Mouse (Mus musculus) adrenal gland, adult 2 months (tissue): Measurements from ENCODE around the gene Defb41. TPM values are rescaled to one million over a fixed set of nuclear protein-coding genes. Genes with fewer than 3 reads are reported as not detected.
"Not testable (repeated sequence)": the region's sequence is repeated elsewhere in the genome, so short reads cannot be mapped to it uniquely, and the experiment has no call there.

ENCODE experiments used
- DNase-seq: peaks from one replicate; pipeline ENCODE4 v3.0.0; 2021
- long read RNA-seq: library from polyadenylated mRNA; stranded (forward); transcript quantifications from one replicate; pipeline ENCODE4 v2.0.0, GENCODE M21; 2021
- polyA plus RNA-seq: library from polyadenylated mRNA; depleted of rRNA; stranded (reverse); fragments of >200 nt; gene quantifications from 2 replicates; pipeline ENCODE4 v1.2.3, GENCODE M21; 2012; rRNA removed
- total RNA-seq, 2 experiments: library from RNA; stranded (reverse); gene quantifications; 2 replicates each; pipeline ENCODE4 v1.2.3; 2021

Defb41 gene
- total RNA-seq (not detected), polyA plus RNA-seq (not detected in 2 replicates)
- long read RNA-seq: 0 reads

- no peak for DNase-seq
Measured at GRCm38 (mm10) chr1:18265038-18265437, at the start of gene Defb41. TSS of gene Defb41 (minus strand) at chr1:18265138.

GRCm38 (mm10) chr1:18308474-18308829, 43.5 kb upstream of the Defb41 start:
- no peak for DNase-seq

DNA sequence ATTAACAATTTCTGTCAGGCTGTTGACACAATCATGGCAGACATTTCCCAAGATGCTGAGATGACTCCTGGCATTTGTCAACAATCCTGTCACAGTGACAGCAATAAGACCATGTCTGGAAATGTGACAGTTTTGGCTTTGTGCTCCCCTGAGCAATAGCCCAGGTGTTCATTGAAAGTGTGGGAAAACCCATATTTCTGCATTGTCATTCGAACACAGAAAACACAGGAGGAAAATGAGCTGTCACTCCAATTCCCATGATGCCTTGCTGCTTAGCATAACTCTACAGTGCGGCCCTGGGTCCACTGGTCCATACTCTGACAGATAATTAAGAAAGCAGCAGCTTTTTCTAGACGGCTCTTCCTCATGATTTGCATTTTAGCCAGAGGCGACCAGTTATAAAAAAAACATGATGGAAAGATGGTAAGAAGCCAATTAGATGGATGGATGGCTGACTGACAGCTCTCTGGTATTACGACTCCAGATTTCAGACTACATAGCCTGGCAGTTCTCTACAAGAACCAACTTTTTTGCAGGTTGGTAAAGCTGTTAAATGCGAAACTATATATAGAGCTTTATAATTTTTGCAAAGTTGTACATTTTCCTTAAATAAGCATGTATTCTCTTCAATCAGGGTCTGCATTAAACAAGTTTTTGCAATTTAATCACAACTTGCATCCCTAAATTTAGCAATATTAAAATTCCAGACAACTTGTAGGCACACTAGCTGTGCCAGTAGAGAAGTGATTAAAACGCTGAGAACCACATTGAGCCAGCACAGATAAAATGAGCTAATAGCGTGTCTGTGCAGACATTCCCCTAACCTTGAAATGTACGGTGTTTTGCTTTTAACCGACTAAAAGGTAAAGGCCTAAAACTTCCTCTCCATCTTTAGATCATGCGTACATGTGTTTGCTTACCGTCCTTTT, 42.9 kb upstream of the Defb41 start:
- no peak for DNase-seq

DNA sequence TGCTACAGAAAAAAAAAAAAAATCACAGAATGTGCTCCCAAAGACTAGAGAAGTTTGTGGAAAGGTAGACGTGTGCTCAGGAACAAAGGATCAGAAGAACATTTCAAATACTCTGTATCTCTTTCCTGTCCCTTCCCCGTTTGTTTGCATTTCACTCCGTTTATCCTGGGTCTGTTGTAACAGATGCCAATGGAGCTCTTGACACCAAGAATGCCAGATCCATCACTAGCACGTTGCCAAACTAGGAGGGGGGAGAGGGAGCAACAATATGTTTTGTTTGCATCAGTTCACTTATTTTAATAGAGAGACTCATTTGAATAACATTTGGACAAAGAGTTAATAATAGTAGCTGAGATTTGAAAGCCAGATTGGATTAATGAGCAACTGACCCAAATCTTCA, 27.6 kb upstream of the Defb41 start:
- DNase-seq: no peak

DNA sequence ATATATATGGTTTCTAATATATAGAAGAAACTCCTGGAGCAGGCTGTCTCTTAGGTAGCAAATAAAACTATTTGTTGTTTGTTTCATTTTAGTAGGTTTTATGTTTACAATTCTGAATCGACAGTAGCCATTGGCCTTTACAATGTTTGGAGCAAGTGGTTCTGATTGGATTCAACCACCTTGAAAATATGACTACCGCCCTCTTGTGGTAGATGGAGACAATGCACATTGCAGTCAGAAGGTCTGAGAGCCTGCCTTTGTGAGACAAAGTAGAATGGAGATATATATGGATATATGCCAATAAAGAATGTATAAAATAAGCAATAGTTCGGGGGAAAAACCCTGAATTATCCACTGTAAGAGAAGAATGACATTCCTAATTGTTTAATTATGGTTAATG, 23.9 kb upstream of the Defb41 start:
- no peak for DNase-seq

GRCm38 (mm10) chr1:18287371-18287770, 22.4 kb upstream of the Defb41 start:
- no peak for DNase-seq

GRCm38 (mm10) chr1:18271095-18271494, 6.2 kb upstream of the Defb41 start:
- DNase-seq: no peak

DNA sequence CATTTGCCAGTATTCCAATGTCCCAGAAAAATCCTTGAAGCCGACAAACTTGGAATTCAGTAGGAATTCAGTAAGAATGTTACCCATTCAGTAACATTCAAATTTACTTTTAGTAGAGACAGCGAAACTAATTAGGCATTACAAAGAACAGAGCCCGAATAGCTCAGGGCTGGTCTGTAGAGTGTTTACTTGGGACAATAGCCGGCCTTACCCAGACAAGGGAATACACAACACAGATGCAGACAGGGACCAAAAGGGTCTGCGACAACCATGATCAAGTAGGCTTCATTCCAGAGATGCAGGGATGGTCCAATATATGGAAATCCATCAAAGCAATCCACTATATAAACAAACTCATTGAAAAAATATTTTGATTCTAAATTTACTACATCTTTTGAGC, 3.9 kb upstream of the Defb41 start:
- DNase-seq: no peak

DNA sequence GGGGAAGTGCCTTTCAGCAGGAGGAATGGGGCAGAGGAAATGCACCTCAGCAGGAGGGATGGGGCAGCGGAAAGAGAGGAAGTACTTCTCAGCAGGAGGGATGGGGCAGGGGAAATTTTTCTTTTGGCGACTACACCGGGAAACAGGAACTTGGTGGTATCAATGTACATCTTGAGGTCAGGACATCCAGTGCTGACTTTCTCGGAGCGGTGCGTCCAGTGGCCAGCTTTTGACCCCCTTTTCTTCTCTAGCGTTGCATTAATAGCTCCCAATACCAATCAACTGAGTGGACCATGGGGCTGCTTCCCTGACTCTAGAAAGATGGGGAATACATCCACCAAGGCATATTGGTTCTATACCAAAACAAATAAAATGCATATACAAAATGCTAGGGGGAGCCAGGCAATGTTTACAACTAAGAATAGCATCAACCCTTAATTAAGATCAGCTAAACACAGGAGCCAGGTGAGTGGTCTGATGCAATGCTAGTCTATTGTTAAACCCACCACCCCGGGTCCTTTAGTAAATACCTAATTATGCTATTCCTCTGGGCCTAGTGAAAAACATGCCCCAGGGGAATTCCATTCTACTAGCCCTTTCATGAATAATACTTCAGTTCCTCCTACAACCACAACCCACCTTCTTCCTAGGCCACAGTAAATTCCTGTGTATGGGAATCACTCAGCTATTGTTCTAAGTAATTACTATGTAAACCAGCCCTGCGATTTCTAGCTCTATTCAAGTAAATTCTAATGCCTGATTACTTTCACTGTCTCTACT, 18.9 kb downstream of the Defb41 start:
- DNase-seq: not testable (repeated sequence)

- no peak for DNase-seq
Measured at GRCm38 (mm10) chr1:18237343-18237742, 27.6 kb downstream of the Defb41 start, which contains the start of gene Defb18. TSS of gene Defb18 (minus strand) at chr1:18237443.

GRCm38 (mm10) chr1:18223385-18223945, 41.5 kb downstream of the Defb41 start:
- DNase-seq: no peak

Other genes with a start within 250 kb of the Defb41 start
- gene Crisp4, start 119.2 kb downstream of the Defb41 start, total RNA-seq: not detected
- not detected in 2 replicates for gene Crisp4, start 119.2 kb downstream of the Defb41 start, polyA plus RNA-seq
- gene Defb18, start 27.7 kb downstream of the Defb41 start, total RNA-seq: not detected
- not detected in 2 replicates for gene Defb18, start 27.7 kb downstream of the Defb41 start, polyA plus RNA-seq